Mouse (Mus musculus): ENCODE results near the gene Fars2.

- TF ChIP-seq CTCF (IDR thresholded peaks at IDR 0.05; ENCODE audit: low read depth): no peak
- no peak for TF ChIP-seq EP300 (IDR thresholded peaks at IDR 0.05; ENCODE audit: low read depth)
These were observed 35.6 kb upstream of the Fars2 start for GRCm38 (mm10) chr13:36081591-36081990.

Data from liver, postnatal 0 days (tissue).